Mouse (Mus musculus) bone marrow macrophage, adult 2 months (primary cell): ENCODE measurements at regions not wholly inside any gene's neighbourhood (a gene's known extent, or its start where the extent isn't known, plus 50 kb on each side); places are given as distances from the start of the nearest gene placed in this dataset.

ENCODE experiments used
- CTCF ChIP-seq: IDR thresholded peaks from 2 replicates; pipeline ENCODE4 v1.5.1; 2012; ENCODE audit warnings: low read depth, mild to moderate bottlenecking, low read length, moderate library complexity
- POLR2A ChIP-seq: IDR thresholded peaks from 2 replicates; pipeline ENCODE4 v1.6.1; 2012; ENCODE audit warnings: mild to moderate bottlenecking, low read depth, low read length, borderline replicate concordance

- TF ChIP-seq POLR2A = no peak
- TF ChIP-seq CTCF = no peak
These were observed 287.3 kb downstream of the Fam84b start for GRCm38 (mm10) chr15:60566267-60566666.
